Mouse (Mus musculus) hindlimb bud, embryonic 11.5 days (tissue): ENCODE measurements around the gene Mxi1.
A peak's percentile ranks its signal among the peaks of the same experiment; 100 is the strongest.

Experiments
- DNase-seq: peaks from one replicate; pipeline ENCODE4 v3.0.0-alpha.2; 2012; ENCODE audit warnings: low read depth, low spot score; ENCODE audit errors: extremely low spot score

Gene Mxi1

GRCm38 (mm10) chr19:53299156-53299828 lies 11.0 kb upstream of the Mxi1 start:
- no peak for DNase-seq

DNA sequence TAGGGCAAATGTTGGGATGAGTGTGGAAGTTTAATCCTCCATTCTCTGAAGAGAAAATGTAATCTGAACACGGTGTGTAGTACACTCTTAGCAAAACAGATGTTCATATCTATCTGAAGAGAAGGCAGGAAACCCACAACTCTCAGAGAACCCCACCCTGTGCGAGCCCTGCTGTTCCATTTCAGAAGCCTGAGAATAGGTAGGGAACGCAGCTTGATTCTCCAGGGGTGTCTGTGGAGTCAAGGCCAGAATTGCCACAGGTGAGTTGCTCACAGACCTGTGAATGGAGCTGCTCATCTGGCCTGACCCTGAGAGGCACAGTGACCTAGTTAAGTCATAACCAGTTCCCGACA lies 10.5 kb upstream of the Mxi1 start:
- DNase-seq: no peak

DNA sequence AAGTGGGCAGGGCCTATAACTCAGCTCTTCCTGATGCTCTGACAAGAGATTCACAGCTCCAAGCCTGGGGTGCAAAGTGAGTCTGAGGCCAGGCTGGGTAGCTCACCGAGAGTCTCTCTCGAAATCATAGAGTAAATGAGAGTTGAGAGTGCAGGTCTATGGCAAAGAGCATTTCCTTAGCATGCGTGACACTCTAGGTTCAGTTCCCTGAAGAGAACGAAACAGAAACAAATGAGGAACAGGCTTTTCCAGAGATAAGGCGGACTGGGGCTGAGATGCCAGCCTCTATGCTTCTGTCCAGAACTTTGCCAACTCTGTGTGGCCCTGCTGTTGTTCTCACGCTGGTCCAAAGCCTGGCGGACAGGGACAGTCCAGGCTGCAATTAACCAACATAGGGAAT lies 6.9 kb upstream of the Mxi1 start:
- no peak for DNase-seq

DNA sequence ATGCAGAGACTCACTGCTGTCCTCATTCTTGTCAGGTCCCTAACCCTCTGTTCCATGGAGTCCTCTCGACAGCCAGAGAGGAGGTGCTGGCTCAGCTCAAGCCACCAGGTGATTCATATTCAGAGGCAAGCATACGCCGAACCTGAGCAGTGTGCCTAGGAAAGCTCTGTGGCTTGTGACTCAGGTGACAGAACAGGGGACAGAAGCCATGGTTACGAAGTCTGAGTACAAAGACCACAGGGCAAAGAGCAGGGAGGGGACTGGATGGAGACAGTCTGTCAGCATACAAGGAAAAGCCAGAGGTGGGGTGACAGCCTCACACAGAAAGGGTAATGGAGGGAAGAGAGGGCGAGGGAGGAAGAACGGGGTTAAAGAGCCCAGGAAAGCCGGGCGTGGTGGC lies 4.7 kb upstream of the Mxi1 start:
- no peak for DNase-seq

GRCm38 (mm10) chr19:53306706-53307105 lies 3.6 kb upstream of the Mxi1 start:
- no peak for DNase-seq

GRCm38 (mm10) chr19:53307219-53307618 lies 3.1 kb upstream of the Mxi1 start:
- DNase-seq: no peak

DNA sequence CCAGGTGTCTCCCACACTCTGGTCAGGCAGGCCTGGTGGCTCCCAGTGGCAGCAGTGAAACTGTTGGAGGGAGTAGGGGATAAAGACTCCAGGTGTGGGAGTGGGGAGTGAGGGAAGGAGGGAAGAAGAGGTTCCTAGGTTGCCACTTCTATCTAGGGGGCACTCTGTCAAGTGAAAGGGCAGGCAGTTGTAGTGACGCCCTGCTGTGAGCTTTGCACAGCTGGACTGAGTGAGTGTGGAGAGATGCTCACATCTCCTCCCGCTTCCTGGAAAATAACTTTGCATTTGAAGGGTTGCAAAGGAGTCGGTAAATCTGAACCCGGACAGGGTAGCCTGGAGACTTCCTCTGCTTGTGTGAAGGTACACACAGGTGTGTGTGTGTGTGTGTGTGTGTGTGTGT lies 687 bp upstream of the Mxi1 start:
- no peak for DNase-seq

DNA sequence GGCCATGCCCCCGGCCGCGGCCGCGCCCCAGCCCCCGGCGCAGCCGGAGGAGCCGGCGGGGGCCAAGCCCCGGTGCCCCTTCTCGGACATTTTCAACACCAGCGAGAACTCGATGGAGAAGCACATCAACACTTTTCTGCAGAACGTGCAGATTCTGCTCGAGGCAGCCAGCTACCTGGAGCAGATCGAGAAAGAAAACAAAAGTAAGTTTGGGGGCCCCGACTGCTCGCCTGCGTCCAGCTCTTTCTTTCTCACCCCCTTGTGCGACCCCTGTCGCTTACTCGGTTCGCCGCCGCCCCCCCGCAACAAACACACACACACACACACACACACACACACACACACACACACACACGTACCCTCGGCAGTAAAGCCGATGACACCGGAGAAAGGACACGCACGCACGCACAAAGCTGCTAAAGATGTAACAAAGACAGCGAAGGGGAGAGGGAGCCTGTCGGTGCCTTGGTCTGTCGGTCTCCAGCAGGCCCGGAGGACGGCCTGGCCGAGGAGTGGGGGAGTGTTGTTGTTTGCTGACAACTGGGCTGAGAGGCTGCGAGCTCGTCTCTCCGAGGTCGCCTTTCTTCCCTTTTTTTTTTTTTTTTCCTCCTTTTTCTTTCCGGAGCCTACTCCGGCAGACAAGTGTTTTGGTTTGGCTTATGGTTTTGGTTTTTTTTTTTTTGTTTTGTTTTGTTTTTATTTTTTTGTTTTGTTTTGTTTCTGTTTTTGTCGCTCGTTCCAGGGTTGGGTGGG lies 629 bp downstream of the Mxi1 start:
- no peak for DNase-seq

DNA sequence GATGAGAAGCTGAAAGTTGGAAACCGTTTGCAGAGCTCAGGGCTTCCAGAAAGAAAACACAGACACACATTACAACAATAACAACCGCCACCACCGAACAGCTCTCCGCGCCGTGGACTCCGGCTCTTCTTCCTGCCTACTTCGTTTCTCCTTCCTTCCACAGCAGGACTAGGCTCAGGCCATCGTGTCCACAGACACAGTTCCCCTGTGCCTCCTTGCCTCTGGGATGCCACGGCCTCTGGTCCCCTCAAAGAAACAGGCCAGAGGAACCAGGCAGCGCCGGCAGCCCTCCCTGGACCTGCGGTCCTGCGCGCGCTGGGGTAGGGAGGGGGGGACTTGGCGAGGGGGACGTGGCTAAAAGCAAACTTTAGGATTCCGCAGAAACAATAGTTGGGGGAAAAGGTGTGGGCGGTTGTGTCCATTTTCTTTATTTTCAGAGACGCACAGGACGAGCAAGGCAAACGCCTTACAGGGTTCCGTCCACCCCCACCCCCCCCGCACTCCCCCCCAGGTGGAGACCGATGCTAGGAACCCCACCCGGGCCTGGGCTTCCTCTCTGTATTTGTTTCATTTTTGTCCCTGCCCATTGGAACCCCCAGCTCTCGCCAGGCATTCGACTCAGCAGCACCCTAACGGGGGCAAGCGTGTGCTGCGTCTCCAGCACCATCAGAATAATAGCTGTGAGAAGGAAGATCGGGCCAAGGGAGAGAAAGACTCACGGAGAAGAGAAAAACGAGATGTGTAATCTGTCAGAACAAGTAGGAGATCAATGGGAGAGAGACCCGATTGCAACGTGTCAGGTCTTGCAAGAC lies 1.4 kb downstream of the Mxi1 start:
- no peak for DNase-seq

- DNase-seq: no peak
These were observed 2.1 kb downstream of the Mxi1 start for GRCm38 (mm10) chr19:53312336-53312871.

DNA sequence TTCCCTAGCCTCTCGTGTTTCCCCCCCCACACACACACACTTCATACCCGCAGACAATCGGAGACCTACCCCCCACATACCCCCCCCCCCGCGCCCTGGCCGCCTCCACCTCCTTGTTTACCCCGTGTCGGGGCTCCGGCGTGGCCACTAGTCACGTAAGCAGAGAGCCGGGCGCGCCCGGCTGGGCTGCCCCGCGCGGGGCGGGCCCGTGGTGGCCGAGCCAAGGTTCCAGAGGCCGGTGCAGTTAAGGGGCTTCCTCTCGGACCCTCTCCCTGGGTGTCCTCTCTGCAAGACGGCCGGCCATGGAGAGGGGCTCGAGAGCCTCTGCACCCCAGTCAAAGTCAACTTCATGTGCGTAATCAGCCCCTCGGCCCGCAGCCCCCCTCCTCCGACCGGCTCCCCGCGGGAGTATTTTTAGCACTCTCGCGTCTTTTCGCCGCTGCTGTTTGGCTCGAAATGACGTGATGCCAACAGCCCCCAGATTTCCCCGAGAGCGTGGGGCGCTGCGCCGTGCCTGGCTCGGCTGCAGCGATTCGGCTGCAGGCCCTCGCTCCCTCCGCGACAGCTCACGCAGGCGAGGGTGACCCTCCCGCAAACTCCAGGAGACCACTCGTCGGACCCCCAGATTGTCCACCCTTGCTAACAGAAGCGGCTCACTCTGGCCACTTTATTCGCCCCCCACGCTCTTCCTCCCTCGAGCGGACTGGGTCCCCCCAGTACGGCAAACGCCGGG lies 2.8 kb downstream of the Mxi1 start:
- DNase-seq: no peak

GRCm38 (mm10) chr19:53313684-53314443 lies 3.5 kb downstream of the Mxi1 start:
- DNase-seq: peak; percentile 98

DNA sequence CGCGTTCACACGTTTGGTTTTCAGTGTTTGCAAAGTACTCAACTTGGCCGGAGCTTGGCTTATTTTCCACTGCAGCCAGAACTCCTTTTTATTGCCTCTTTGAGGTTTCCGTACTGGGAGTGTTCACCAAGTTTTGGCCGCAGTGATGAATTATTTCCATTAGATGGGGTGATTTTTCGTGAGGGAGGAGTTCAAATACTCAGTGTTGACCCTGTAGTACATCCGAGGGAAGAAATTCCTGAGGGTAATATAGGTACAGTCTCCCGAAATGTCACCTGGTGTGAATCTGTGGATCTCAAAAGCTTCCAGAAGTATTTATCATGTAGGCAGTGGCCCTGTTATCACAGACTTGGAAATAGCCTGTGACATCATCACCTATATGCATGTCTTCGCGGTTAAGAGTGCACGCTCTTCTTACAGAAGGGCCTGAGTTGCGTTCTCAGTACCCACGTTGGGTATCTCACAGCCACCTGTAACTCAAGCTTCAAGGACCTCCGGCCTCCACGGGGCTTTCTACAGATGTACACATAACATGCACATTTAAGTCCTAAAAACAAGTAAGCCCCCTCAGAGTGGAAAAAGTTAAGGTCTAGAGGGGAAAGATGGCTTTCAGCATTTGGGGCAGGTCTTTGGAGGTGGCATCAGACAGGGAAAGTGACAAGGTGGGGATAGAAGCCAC lies 4.4 kb downstream of the Mxi1 start:
- DNase-seq: no peak

GRCm38 (mm10) chr19:53315209-53315654 lies 4.9 kb downstream of the Mxi1 start:
- no peak for DNase-seq

GRCm38 (mm10) chr19:53316105-53316504 lies 5.8 kb downstream of the Mxi1 start:
- DNase-seq: no peak

DNA sequence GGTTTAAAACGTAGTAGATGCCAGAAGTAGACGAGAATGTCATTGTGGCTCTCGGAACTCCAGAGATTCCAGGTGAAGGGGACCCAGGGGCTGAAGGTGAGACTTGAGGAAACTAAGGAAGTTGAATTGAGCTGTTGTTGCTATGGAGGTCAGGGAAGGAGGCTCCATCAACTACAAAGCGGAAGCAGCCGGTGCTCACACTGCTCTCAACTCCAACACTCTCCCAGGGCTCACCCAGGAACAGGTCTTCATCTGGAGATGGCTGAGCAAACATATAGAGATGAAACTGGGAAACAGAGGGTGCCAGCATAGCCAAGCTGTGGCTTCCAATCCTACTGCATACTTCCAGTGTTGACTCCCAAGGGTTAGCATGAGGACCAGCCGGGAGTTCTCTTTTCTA lies 6.6 kb downstream of the Mxi1 start:
- DNase-seq: no peak

DNA sequence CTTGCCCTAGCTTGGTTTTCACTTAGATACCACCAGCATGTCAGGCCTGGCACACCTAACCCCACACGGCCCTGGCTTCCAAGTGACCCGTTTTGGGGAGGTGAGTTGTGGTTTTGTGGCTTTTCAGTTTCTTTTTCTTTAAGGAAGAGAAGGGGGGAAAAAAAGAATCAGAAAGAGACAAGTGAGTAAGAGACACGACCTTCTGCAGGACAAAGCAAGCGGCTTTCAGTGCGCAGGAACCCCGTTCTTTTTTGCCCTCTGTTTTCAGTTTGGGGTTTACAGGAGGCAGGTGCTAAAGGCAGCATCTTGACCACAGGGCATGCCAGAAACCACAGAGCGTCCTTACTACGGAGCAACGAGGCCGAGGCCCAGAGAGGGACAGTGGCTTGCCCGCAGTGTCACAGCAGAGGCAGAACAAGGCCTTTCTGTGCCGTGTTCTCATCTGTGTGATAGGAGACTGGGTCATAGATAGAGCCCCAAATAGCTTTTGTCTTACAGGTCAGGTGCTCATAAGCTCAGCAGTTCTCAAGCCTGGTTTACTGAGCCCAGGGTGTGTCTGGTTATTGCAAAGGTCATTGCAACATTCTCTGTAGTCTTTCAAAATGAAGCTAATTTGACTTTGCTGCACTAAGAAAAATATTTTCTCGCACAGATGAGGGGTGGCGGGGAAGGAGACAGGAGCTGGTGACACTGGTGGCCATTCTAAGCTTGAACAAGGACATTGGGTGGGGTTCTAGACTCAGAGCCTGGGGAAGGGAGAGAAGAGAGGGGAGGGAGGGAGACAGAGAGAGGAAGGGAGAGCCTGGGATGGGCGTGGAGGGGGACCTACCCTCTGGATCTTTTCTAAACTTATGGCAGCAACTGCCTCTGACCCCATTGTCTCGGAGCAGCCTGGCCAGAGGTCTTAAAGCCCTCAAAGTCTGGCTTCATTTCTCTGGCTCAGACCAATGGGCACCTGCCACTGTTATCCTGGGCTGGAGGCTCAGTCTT lies 8.1 kb downstream of the Mxi1 start:
- DNase-seq: no peak
